Mouse (Mus musculus) liver, embryonic 15.5 days (tissue): ENCODE measurements at regions not wholly inside any gene's neighbourhood (a gene's known extent, or its start where the extent isn't known, plus 50 kb on each side); places are given as distances from the start of the nearest gene placed in this dataset.
"Not testable (repeated sequence)": the region's sequence is repeated elsewhere in the genome, so short reads cannot be mapped to it uniquely, and the experiment has no call there.

ENCODE experiments used
- ATAC-seq: fragments of 200-750 bp; cut with Nextera tagmentation; 2 replicates; pipeline ENCODE4 v1.8.0; 2017; ENCODE audit warnings: moderate number of reproducible peaks, mild to moderate bottlenecking, moderate library complexity; ENCODE audit not compliant: insufficient read depth
- H3K27ac ChIP-seq: fragments of 300-500 bp; sonication (generic); replicated peaks from 2 replicates; pipeline ENCODE4 v1.5.1; 2015; ENCODE audit warnings: mild to moderate bottlenecking, inconsistent platforms
- H3K27me3 ChIP-seq: fragments of 300-500 bp; sonication (generic); 2 replicates; pipeline ENCODE4 v1.6.1; 2015; ENCODE audit warnings: mild to moderate bottlenecking, inconsistent platforms
- H3K36me3 ChIP-seq: fragments of 300-500 bp; sonication (generic); replicated peaks from 2 replicates; pipeline ENCODE4 v1.6.1; 2015; ENCODE audit warnings: moderate library complexity, mild to moderate bottlenecking, inconsistent platforms
- H3K4me1 ChIP-seq: fragments of 300-500 bp; sonication (generic); replicated peaks from 2 replicates; pipeline ENCODE4 v1.6.1; 2015; ENCODE audit warnings: inconsistent platforms
- H3K4me2 ChIP-seq: fragments of 300-500 bp; sonication (generic); 2 replicates; pipeline ENCODE4 v1.6.1; 2015; ENCODE audit warnings: moderate library complexity, mild to moderate bottlenecking, inconsistent platforms
- H3K4me3 ChIP-seq: fragments of 300-500 bp; sonication (generic); replicated peaks from 2 replicates; pipeline ENCODE4 v1.5.1; 2015; ENCODE audit warnings: mild to moderate bottlenecking, inconsistent platforms
- H3K9ac ChIP-seq: fragments of 300-500 bp; sonication (generic); 2 replicates; pipeline ENCODE4 v1.6.1; 2015; ENCODE audit warnings: moderate library complexity, mild to moderate bottlenecking, inconsistent platforms
- H3K9me3 ChIP-seq: fragments of 300-500 bp; sonication (generic); replicated peaks from 2 replicates; pipeline ENCODE4 v1.6.1; 2016; ENCODE audit warnings: inconsistent platforms
- WGBS: fragments of 180-500 bp; shearing (Covaris S2); methylation state at CpG from one replicate; pipeline ENCODE4 v1.1.7; 2015; ENCODE audit warnings: mixed read lengths; ENCODE audit not compliant: insufficient replicate concordance; 5-methylcytosine and 5-hydroxymethylcytosine counted together

DNA sequence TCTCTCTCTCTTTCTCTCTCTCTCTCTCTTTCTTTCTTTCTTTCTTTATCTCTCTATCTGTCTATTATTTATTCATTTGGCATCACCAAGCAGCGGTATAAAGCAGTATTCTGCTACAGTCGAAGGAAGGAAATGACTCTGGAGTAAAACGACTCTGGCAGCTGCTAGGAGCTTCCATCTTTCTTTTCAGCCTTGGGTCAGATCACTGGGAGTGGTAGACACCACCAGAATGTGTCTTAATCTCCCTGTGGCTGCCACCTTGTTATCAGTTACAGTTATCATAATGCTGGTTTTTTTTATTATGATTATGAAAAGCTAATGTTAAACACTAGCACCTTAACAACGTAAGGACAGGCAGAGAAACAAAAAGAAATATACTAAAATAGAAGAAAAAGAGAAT, 219.2 kb upstream of the Zpld1 start:
- no peaks in the 10 kb centered on the region for H3K9me3 ChIP-seq
- no peaks in the 10 kb centered on the region for H3K4me1 ChIP-seq
- H3K36me3 ChIP-seq: no peaks in the 10 kb centered on the region
- WGBS: 31% methylated on average over 4 of the region's 4 CpGs
- no peak overlapping the region for H3K4me3 ChIP-seq
- no peaks in the 10 kb centered on the region for H3K27me3 ChIP-seq
- no peak for ATAC-seq
- H3K4me2 ChIP-seq: no peak overlapping the region
- H3K27ac ChIP-seq: no peak overlapping the region
- no peak overlapping the region for H3K9ac ChIP-seq

DNA sequence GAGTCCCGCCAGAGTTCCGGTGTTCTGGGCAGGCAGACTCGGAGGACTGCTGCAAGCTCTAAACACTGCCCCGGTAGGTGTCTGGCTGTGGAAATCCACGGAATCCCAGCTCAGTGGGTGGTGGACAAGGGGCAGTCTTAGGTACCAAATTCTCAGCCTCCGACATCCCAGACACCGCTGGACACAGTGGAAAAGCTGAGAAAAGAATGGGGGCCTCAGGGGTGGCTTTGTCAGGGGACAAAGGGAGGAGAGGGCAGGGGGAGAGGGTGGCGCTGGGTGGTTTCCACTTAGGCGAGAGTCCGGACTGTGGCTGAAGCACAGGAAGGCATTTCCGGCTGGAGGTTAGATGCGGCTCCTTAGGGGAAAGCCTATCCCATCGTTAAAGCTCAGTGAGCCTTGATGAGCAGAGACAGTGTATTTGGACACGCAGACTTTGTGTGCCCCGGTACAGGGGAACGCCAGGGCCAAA, 217.5 kb upstream of the Zpld1 start:
- Histone ChIP-seq H3K36me3 (no peaks in the 10 kb centered on the region), H3K27ac (no peak overlapping the region), H3K4me1 (no peaks in the 10 kb centered on the region), H3K4me3 (no peak overlapping the region), H3K9me3 (no peaks in the 10 kb centered on the region), H3K9ac (no peak overlapping the region), H3K27me3 (no peaks in the 10 kb centered on the region), H3K4me2 (no peak overlapping the region)
- ATAC-seq: no peak
- WGBS: 57% methylated on average over 16 of the region's 16 CpGs

DNA sequence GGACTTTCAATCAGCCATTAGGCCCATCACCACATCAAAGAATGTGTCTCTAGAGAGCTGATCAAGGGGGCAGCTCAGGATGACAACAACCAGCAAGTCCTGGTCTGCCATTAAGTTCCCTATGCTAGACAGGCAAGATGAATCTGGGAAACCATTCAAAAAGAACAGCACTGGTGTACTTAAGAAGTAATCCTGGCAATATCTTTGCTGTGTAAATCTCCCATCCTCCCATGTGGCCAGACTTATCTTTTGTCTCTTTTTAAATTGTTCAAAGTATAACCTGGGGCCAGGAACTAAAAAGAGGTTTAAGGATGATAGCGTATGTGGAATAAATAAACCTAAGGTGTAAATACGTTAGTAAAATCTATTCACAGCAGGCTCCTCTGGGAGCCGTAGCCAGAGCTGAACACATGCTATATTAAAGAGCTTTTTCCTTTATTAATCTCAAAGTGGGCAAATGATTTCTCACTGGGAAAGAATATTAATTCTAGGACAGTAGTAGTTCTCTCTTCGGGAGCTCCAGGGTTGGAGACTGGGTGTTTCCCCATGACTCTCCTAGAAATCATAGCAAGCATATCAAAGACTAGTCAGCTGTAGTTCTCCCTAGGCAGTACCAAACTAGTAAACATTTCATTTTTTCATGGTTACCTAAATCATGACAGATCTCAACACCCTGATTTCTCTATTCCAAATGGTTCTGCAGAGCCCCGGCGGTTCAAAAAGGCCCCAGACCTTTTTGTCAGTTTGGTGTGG, 216.8 kb upstream of the Zpld1 start:
- H3K4me3 ChIP-seq: no peak overlapping the region
- WGBS: 71% methylated on average over 6 of the region's 6 CpGs
- no peak overlapping the region for H3K27ac ChIP-seq
- no peaks in the 10 kb centered on the region for H3K9me3 ChIP-seq
- H3K36me3 ChIP-seq: no peaks in the 10 kb centered on the region
- no peak overlapping the region for H3K4me2 ChIP-seq
- no peak for ATAC-seq
- H3K9ac ChIP-seq: no peak overlapping the region
- H3K4me1 ChIP-seq: no peaks in the 10 kb centered on the region
- no peaks in the 10 kb centered on the region for H3K27me3 ChIP-seq

DNA sequence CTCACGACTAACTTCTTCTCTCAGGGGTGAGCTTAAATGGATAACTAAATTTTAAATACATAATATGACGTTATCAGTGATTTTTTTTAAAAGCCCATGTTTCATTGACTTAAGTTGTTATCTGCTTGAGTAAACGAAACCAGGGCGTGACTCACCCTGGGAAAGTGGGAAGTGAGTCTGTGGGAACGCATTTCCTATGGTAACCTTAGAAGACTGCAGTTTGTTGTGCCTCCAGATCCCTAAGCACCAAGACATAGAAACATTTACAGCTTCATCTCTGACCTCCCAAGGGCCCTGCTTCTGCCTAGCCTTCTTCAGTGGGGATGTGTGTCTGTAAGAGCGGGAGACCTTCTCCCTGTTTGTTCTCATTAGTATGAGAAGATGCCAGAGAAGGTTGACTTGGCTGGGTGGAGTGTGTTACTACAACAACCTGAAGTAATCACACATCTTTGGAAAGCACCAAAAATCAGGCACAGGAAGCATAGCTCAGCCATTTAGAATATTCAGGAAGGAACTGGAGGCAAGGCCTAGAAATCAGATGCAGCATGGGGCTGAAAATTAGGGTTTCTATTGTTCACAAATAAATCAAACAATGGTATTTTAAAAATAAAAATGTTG, 207.1 kb upstream of the Zpld1 start:
- ATAC-seq: no peak
- Histone ChIP-seq H3K4me2 (no peak overlapping the region), H3K4me1 (no peaks in the 10 kb centered on the region), H3K27me3 (no peaks in the 10 kb centered on the region), H3K27ac (no peak overlapping the region), H3K4me3 (no peak overlapping the region), H3K36me3 (no peaks in the 10 kb centered on the region), H3K9me3 (no peaks in the 10 kb centered on the region), H3K9ac (no peak overlapping the region)
- WGBS: 36% methylated on average over 6 of the region's 6 CpGs

DNA sequence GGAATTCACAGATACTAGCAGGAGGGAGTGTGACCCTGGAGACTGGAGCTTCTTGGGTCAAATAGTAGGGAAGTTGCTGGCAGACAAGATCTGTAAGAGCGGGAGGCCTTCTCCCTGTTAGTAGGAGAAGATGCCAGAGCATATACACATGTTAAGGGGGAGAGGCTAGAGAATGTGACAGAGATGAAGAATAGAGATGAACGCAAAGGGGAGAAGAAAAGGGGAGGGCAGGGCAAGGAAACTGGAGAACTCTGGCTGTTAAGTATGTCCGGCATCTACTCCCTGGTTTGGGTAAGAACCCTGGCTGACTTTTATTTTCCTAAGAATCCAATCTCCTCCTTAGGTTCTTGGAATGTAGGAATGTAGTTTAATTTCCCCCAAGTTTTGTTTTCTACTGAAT, 206.5 kb upstream of the Zpld1 start:
- no peak overlapping the region for H3K27ac ChIP-seq
- no peaks in the 10 kb centered on the region for H3K27me3 ChIP-seq
- no peak for ATAC-seq
- H3K9ac ChIP-seq: no peak overlapping the region
- WGBS: 76% methylated on average over 3 of the region's 3 CpGs
- no peaks in the 10 kb centered on the region for H3K4me1 ChIP-seq
- no peaks in the 10 kb centered on the region for H3K9me3 ChIP-seq
- H3K36me3 ChIP-seq: no peaks in the 10 kb centered on the region
- no peak overlapping the region for H3K4me2 ChIP-seq
- H3K4me3 ChIP-seq: no peak overlapping the region

DNA sequence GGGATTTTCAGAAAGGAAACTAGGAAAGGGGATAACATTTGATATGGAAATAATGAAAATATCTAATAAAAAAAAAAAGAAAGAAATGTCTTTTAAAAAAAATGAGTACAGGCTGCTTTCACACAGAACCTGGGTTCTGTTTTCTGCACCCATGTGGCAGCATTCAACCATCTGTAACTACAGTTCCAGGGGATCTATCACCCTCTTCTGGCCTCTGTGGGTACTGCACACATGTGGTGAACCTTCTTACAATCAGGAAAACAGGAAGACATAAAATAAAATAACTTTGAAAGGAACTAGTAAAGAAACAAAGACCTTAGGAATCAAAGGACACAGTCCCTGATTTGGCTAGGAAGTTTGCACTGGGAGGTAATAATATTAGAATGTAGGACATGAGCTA, 205.5 kb upstream of the Zpld1 start:
- ATAC-seq: no peak

DNA sequence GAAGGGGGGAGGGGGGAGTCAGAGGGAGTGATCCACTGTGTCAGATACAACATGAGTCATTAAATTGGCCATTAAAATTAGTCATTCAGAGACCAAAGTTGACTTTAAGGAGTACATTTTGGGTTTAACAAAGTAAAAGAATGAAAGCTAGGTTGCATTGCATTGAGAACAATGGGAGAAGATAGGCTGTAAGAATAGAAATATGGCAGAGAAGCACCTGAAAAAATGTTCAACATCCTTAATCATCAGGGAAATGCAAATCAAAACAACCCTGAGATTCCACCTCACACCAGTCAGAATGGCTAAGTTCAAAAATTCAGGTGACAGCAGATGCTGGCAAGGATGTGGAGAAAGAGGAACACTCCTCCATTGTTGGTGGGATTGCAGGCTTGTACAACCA, 202.0 kb upstream of the Zpld1 start:
- not testable (repeated sequence) for H3K4me3 ChIP-seq, H3K9ac ChIP-seq, H3K4me2 ChIP-seq, H3K9me3 ChIP-seq, H3K27ac ChIP-seq, H3K4me1 ChIP-seq, ATAC-seq, H3K27me3 ChIP-seq, H3K36me3 ChIP-seq

More for the DNA sequence above, 205.5 kb upstream of the Zpld1 start:
- Histone ChIP-seq H3K36me3 (no peaks in the 10 kb centered on the region), H3K9ac (no peak overlapping the region), H3K4me1 (no peaks in the 10 kb centered on the region), H3K27ac (no peak overlapping the region), H3K27me3 (no peaks in the 10 kb centered on the region), H3K4me2 (no peak overlapping the region), H3K9me3 (no peaks in the 10 kb centered on the region), H3K4me3 (no peak overlapping the region)

DNA sequence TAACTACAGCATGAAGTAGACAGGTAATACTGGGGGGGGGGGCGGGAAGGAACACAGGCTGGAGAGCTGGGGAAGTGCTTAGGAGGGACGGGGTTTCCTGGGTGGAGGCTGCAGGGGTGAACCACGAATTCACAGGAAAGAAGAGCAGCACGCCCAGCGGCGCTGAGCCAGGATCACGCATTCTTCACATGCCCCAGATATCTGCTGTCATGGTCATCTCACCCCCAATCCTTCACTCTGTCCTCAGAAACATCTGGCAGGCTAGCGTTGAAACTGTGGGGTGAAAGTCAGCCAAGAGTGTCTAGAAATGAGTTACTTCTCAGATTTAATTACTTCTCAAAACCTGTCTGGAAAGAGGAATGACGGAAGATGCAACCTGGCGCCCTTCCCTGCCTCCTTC, 197.3 kb upstream of the Zpld1 start:
- Histone ChIP-seq H3K27me3 (no peaks in the 10 kb centered on the region), H3K36me3 (no peaks in the 10 kb centered on the region), H3K9ac (no peak overlapping the region), H3K4me2 (no peak overlapping the region), H3K4me3 (no peak overlapping the region), H3K4me1 (no peaks in the 10 kb centered on the region), H3K27ac (no peak overlapping the region), H3K9me3 (no peaks in the 10 kb centered on the region)
- 49% methylated on average over 10 of the region's 10 CpGs for WGBS
- no peak for ATAC-seq

DNA sequence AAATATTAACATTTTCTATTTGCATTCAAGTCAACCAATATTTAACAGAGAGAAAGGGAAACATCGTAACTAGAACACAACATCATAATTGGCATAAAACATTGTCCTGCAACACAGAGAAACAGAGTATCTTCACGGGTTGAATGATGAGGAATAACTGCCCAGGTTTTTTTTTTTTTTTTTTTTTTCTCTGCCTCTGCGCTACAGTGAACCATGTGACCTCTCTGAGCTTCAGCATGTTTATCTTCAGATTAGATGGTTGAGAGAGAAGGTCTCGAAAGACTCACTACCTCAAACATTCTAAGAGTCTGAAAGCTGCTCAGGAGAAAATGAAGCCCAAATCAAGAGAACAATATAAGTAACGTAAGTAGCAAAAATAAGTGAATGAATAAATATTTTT, 196.4 kb upstream of the Zpld1 start:
- 51% methylated on average over 5 of the region's 5 CpGs for WGBS
- no peak overlapping the region for H3K4me3 ChIP-seq
- H3K27me3 ChIP-seq: no peaks in the 10 kb centered on the region
- H3K9ac ChIP-seq: no peak overlapping the region
- no peaks in the 10 kb centered on the region for H3K36me3 ChIP-seq
- no peak for ATAC-seq
- H3K4me2 ChIP-seq: no peak overlapping the region
- H3K9me3 ChIP-seq: no peaks in the 10 kb centered on the region
- no peak overlapping the region for H3K27ac ChIP-seq
- H3K4me1 ChIP-seq: no peaks in the 10 kb centered on the region

DNA sequence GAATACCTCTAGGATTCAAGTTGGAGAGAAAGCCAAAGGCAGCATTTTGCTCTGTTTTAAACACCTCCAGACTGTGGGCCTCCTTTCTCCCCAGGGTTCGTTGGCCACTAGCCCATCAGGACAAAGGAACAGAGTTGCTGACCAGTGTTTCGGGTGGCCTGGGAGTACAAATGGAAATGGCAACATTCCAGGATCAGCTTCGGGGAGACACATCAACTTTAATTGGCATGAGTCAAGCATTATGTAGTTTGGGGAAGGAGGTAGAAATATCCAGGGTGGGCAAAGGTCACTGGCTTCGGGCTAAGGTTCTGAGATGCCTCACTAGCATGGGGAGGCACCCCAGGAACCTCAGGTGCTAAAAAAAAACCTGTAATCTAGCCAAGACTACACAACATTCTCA, 194.3 kb upstream of the Zpld1 start:
- Histone ChIP-seq H3K9me3 (no peaks in the 10 kb centered on the region), H3K27ac (no peak overlapping the region), H3K4me3 (no peak overlapping the region), H3K4me2 (no peak overlapping the region), H3K36me3 (no peaks in the 10 kb centered on the region), H3K27me3 (no peaks in the 10 kb centered on the region), H3K9ac (no peak overlapping the region), H3K4me1 (no peaks in the 10 kb centered on the region)
- no peak for ATAC-seq
- 52% methylated on average over 4 of the region's 4 CpGs for WGBS

DNA sequence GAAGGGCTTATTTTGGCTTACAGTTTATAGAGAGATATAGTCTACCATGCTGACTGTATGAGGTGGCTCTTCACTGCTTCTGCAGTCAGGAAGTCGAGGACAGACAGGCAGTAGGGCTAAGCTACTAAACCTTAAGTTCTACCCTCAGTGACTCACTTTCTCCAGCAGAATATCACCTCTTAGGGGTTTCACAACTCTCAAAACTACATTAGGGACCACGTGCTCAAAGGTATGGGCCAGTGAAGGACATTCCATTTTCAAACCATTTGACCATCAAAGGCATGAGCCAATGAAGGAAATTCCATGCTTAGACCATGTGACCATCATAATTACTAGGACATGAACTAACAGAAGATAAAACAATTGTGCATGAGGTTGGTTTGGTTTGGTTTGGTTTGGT, 186.6 kb upstream of the Zpld1 start:
- no peak for ATAC-seq
- no peaks in the 10 kb centered on the region for H3K4me1 ChIP-seq
- 42% methylated on average over 2 of the region's 2 CpGs for WGBS
- H3K36me3 ChIP-seq: no peaks in the 10 kb centered on the region
- H3K27ac ChIP-seq: no peak overlapping the region
- H3K27me3 ChIP-seq: no peaks in the 10 kb centered on the region
- no peak overlapping the region for H3K4me2 ChIP-seq
- no peaks in the 10 kb centered on the region for H3K9me3 ChIP-seq
- H3K4me3 ChIP-seq: no peak overlapping the region
- H3K9ac ChIP-seq: no peak overlapping the region

DNA sequence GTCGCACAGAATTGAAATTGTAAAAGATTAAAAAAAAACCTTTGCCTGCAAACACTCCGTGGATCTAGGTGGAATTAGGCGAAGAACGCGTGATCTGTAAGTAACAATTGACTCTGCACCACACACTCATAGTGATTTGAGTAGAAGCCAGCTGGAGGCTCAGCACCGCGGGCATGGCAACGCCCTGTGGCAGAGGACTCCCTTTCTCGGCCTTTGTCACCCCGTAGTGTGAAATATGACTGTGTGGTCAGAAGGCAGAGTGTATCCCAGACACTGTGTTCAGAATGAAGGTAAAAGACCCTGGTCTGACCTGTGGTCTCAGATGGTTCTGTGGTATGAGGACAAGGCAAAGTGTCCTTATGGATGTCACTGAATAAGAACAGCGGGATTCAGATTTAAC, 183.0 kb upstream of the Zpld1 start:
- Histone ChIP-seq H3K4me1 (no peaks in the 10 kb centered on the region), H3K4me2 (no peak overlapping the region), H3K27me3 (no peaks in the 10 kb centered on the region), H3K9me3 (no peaks in the 10 kb centered on the region), H3K36me3 (no peaks in the 10 kb centered on the region), H3K4me3 (no peak overlapping the region), H3K27ac (no peak overlapping the region), H3K9ac (no peak overlapping the region)
- 73% methylated on average over 11 of the region's 11 CpGs for WGBS
- ATAC-seq: no peak
